Comparison of ENCODE assay signal across 17 mouse cellular contexts in genomic region chrX:51169476-51170045, GRCm38 (mm10). TPM values are rescaled to one million over a fixed set of nuclear protein-coding genes. Genes with fewer than 3 reads are reported as not detected.
DNase-seq lines count a peak whose midpoint lies in the region; ATAC-seq and TF ChIP-seq lines count a peak whose summit lies in the region.
"Had no signal": no experiment of that assay in that cellular context is flagged by ENCODE, and none has a peak within 500 bp of the region (broad histone marks: within the 10 kb centered on the region; RNA-seq: fewer than 3 reads in every experiment).

No protein-coding gene starts in this region.

- no peak overlapping the region for H3K27ac ChIP-seq in left cerebral cortex, adult 2 months
- H3K27ac ChIP-seq: heart, embryonic 15.5 days; hindbrain, embryonic 15.5 days had no signal

- intact Hi-C loops in left cerebral cortex, adult 2 months (cut with DNase I), result no loop called here

- no peak for TF ChIP-seq CTCF in left cerebral cortex, adult 2 months (IDR thresholded peaks at IDR 0.05)

- no peak overlapping the region for H3K4me3 ChIP-seq in left cerebral cortex, adult 2 months
- H3K4me3 ChIP-seq: erythroblast, embryonic 14.5 days; heart, embryonic 15.5 days; hindbrain, embryonic 15.5 days had no signal

- peak; percentile 10 for DNase-seq in CD4-positive, CD25-positive, alpha-beta regulatory T cell, adult 2 months (ENCODE audit: low read depth, low spot score)
- DNase-seq in 3T3-L1 (ENCODE audit: low read depth, low spot score), result peak; percentile 6
- DNase-seq in lung, postnatal 10 days, result peak; percentile 15
- DNase-seq in left cerebral cortex, adult 2 months (ENCODE audit: extremely low spot score in 1 of 2, low spot score in 2 of 2), result no peak
- DNase-seq in frontal cortex, adult 2 months (ENCODE audit: extremely low spot score in 1 of 2, low spot score in 1 of 2), result no peak
- DNase-seq in ovary, adult 18-20 months (ENCODE audit: low spot score), result no peak
- DNase-seq: cerebellum, adult 8-10 months; gastrocnemius, postnatal 36 days; kidney, adult 18-20 months; kidney, postnatal 36 days; thymus, postnatal 4 days had no signal

- ATAC-seq in CD4-positive, CD25-positive, alpha-beta regulatory T cell, adult 4 months, result no peak
- peak; percentile 91 for ATAC-seq in granulocyte monocyte progenitor cell, adult 5-6 weeks (replicated peaks; ENCODE audit: poor library complexity, severe bottlenecking)
- ATAC-seq: Patski had no signal

RNA-seq across cellular contexts. Expression of gene Mbnl3, which starts 36.8 kb away (rescaled TPM):
- 10 to 100 TPM; 34.5 to 43.4 TPM for polyA plus RNA-seq in CD4-positive, CD25-positive, alpha-beta regulatory T cell, adult 4 months (2017; shearing (Covaris generic))
- 55.3 and 57.8 TPM in 2 replicates for total RNA-seq in granulocyte monocyte progenitor cell, adult 5-6 weeks (2014; fragmentation: Nextera tagmentation)
- total RNA-seq in granulocyte monocyte progenitor cell, adult 5-6 weeks (2017), result 56.9 and 59.3 TPM in 2 replicates
- total RNA-seq in left cerebral cortex, adult 2 months (2021), result under 1 TPM in 1 of 2 experiments, not detected in 1; 0.32 TPM
- 0.18 and 0.40 TPM in 2 replicates for polyA plus RNA-seq in frontal cortex, adult 2 months (2012; rRNA removed)

Comparison
In these comparisons a context has a peak if more than half of its experiments do, and no peak if none do; other contexts are left out.
1. DNase-seq: peak in CD4-positive, CD25-positive, alpha-beta regulatory T cell, adult 2 months (single experiment), 3T3-L1 (single experiment) and lung, postnatal 10 days (single experiment); none in left cerebral cortex, adult 2 months (0 of 2), frontal cortex, adult 2 months (0 of 2) and ovary, adult 18-20 months (single experiment).
2. RNA of gene Mbnl3, which starts 36.8 kb away (total RNA-seq): 55.3 to 59.3 TPM in granulocyte monocyte progenitor cell, adult 5-6 weeks; 0.32 TPM in left cerebral cortex, adult 2 months; every median in the first group is over 10 times any median in the second.